Mouse (Mus musculus) embryonic stem cell, embryonic (primary cell): Measurements from ENCODE around the gene Rilp.

Source experiments
- CTCF ChIA-PET, 4 experiments: fragments of 300-600 bp in 2 of 4; fragments of 350-600 bp in 2 of 4; sonication (Branson Sonifier 250); formaldehyde crosslinking; loops; one replicate each; lab custom pipeline; 2022; ENCODE audit warnings: inconsistent platforms in 2 of 4; lab: Charles Lee
- POLR2A ChIA-PET, 4 experiments: fragments of 300-600 bp in 2 of 4; fragments of 350-600 bp in 2 of 4; sonication (Branson Sonifier 250); formaldehyde crosslinking; loops; one replicate each; lab custom pipeline; 2022; ENCODE audit warnings: antibody characterized with exemption in 4 of 4, inconsistent platforms in 1 of 4; lab: Charles Lee

The Rilp gene

GRCm38 (mm10) chr11:75509741-75510626 is at the start of gene Rilp:
Gene Rilp (plus strand): TSS chr11:75510094.
- CTCF ChIA-PET: interaction anchor here (0.5 to 2.9 kb wide), 93 partner anchors 9 to 855 kb away, joined by 3 to 37 read pairs (median 5); partner anchors contain the start of genes Prpf8 (in 3 of the 4), Slc43a2 (in 3 of the 4), Tlcd2 (in 3 of the 4) and Hic1 (in 2 of the 4)
- POLR2A ChIA-PET: interaction anchor here (0.5 to 7.5 kb wide), 96 partner anchors 8 to 678 kb away, joined by 3 to 90 read pairs (median 5); partner anchors contain the start of genes Prpf8 (in 4 of the 4), Tlcd2 (in 4 of the 4), Pitpna (in 3 of the 4) and Slc43a2 (in 3 of the 4)

DNA sequence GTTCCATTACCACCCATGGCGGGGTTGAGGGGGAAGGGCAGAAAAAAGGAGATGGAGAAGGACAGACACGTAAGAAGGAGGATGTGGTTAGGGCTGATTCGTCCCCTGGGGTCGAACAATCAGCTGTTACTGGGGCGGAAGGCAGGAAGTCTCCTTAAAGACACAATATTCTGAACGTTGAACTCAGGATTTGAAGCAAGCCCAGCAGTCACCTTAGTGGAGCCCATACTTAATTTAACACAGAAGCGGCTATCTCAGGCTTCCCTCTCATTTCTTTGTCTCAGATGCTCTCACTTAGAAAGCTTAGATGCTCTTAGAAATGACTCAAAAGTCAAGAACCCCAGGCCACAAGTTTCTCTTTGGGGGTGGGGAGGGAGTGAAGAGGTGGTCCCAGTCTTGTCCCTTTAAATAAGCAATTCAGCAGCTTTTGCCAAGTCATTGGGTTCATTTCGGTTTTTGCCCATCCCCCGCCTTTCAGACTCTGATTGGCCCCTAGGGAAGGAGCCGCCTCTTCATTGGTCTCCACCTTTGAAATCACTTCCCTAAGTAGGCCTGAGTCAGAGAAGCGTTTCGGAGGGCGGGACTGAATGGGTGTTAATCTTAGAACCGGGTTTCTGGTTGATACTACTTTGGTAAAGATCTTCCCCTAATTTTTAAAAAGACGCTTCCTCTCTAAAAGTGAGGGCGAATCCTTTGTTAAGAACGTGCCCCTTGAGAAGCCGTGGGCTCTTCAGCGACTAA is 49.6 kb upstream of the Rilp start:
- CTCF ChIA-PET: interaction anchor here in 3 of 4 experiments (0.5 to 1.7 kb wide), 11 partner anchors 34 to 946 kb away, joined by 3 to 8 read pairs (median 3); partner anchors contain the start of genes Rilp (in 2 of the 3) and Timm22 (in 1 of the 3)
- POLR2A ChIA-PET: interaction anchor here (0.6 to 9.9 kb wide), 112 partner anchors 8 to 631 kb away, joined by 3 to 130 read pairs (median 6); partner anchors contain the start of genes Prpf8 (in 4 of the 4), Rilp (in 4 of the 4), Slc43a2 (in 3 of the 4) and Ywhae (in 3 of the 4)

- CTCF ChIA-PET: interaction anchor here (0.5 to 3.0 kb wide), 24 partner anchors 23 to 945 kb away, joined by 3 to 21 read pairs (median 3); partner anchors contain the start of genes Rilp (in 2 of the 4), Hic1 (in 1 of the 4), Prpf8 (in 1 of the 4) and Scarf1 (in 1 of the 4)
- POLR2A ChIA-PET: interaction anchor here (0.5 to 9.9 kb wide), 212 partner anchors 8 to 826 kb away, joined by 3 to 130 read pairs (median 5); partner anchors contain the start of genes Prpf8 (in 4 of the 4), Rilp (in 4 of the 4), Inpp5k (in 3 of the 4) and Slc43a2 (in 3 of the 4)
Observed at GRCm38 (mm10) chr11:75460844-75461742, 48.8 kb upstream of the Rilp start, which contains the start of gene Tlcd2. Gene Tlcd2 (plus strand): TSS chr11:75461715.

DNA sequence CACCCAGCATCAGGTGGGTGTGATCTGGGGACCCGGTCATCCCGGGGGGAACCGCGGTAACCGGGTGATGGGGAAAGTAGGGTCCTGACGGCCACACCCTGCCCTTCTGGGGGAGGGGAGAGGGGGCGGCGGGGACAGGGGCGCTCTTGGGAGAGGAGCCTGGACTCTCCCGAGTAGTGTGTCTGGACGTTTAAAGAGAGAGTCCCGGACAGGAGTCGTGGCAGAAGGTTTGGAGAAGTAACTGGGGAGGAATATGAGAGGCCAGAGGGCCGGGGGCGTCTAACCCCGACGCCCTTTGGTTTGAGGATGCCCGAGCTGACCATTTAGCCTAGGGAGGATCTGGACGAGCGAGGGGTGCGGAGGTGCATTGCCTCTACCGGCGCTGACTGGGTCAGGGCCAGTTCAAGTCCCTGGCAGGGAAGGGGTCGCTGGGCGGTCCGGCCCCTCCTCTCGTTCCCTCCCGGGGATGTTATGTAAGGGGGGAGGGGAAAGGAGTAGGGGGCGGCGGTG is 48.1 kb upstream of the Rilp start:
- POLR2A ChIA-PET: interaction anchor here (0.5 to 9.9 kb wide), 171 partner anchors 7 to 825 kb away, joined by 3 to 130 read pairs (median 6); partner anchors contain the start of genes Prpf8 (in 4 of the 4), Rilp (in 4 of the 4), Inpp5k (in 3 of the 4) and Slc43a2 (in 3 of the 4)
- CTCF ChIA-PET: interaction anchor here in 3 of 4 experiments (0.5 to 3.0 kb wide), 17 partner anchors 23 to 945 kb away, joined by 3 to 21 read pairs (median 3); partner anchors contain the start of genes Rilp (in 2 of the 3), Hic1 (in 1 of the 3), Prpf8 (in 1 of the 3) and Scarf1 (in 1 of the 3)

- ChIA-PET CTCF (interaction anchor here in 2 of 4 experiments (1.2 to 3.0 kb wide), 3 partner anchors 24 to 48 kb away, joined by 4 to 21 read pairs (median 4); partner anchors contain the start of genes Prpf8 (in 1 of the 2) and Rilp (in 1 of the 2)), POLR2A (interaction anchor here in 3 of 4 experiments (0.5 to 9.9 kb wide), 43 partner anchors 8 to 630 kb away, joined by 3 to 130 read pairs (median 8); partner anchors contain the start of genes Prpf8 (in 3 of the 3), Rilp (in 3 of the 3), Wdr81 (in 3 of the 3) and Dph1 (in 2 of the 3))
Observed at GRCm38 (mm10) chr11:75462253-75462783, 47.6 kb upstream of the Rilp start.

DNA sequence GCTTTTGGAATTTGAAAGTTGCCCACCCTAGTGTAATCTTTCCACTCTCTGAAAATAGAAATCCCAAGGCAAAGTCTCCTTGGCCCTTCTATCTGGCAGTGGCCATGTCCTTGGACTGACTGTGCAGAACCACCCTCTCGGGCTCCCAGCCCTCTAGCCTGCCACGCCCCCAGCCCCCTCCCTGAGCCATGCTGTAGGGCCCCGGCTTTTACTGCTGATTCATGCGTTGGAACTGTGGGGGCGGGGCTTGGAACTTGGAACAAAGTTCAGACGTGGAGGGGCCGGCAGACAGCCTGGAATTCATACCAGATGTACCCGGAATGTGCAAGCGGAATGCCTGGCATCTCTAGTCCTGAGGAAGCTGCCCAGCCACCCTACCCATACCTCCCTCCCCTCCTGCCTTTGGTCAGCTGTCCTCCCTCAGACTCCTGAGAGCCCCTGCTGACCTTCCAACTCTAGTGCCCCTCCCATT is 47.0 kb upstream of the Rilp start:
- ChIA-PET POLR2A (interaction anchor here in 3 of 4 experiments (0.5 to 9.9 kb wide), 24 partner anchors 9 to 454 kb away, joined by 3 to 130 read pairs (median 4); partner anchors contain the start of genes Rilp (in 3 of the 3), Wdr81 (in 3 of the 3), Prpf8 (in 2 of the 3) and Dph1 (in 1 of the 3)), CTCF (interaction anchor here in 3 of 4 experiments (0.7 to 3.0 kb wide), 3 partner anchors 48 to 60 kb away, joined by 4 to 21 read pairs (median 5); partner anchors contain the start of gene Rilp (in 1 of the 3))

GRCm38 (mm10) chr11:75463624-75464023 is 46.3 kb upstream of the Rilp start:
- ChIA-PET CTCF (interaction anchor here in 3 of 4 experiments (0.7 to 3.0 kb wide), 3 partner anchors 47 to 61 kb away, joined by 4 to 21 read pairs (median 5); partner anchors contain the start of gene Rilp (in 1 of the 3)), POLR2A (interaction anchor here in 3 of 4 experiments (0.5 to 9.9 kb wide), 21 partner anchors 8 to 270 kb away, joined by 3 to 130 read pairs (median 4); partner anchors contain the start of genes Rilp (in 3 of the 3), Wdr81 (in 3 of the 3), Prpf8 (in 2 of the 3) and Rtn4rl1 (in 1 of the 3))

DNA sequence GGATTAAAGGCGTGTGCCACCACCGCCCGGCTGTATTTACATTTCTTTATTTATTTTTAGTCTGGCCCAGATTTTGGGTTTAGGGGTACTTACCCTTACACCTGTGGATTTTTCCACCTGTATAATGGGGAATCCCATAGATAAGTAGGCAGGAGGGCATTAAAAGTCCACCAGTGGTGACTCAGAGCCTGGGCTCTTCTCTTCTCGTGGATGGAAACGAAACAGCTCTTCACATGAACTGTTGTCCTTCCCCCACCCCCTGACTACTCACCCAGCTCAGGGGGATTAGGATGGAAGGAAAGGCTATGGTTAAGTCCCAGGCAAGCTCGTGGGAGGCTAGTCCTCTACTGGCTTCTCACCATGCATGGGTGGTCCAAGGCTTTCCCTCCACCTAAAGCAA is 45.5 kb upstream of the Rilp start:
- CTCF ChIA-PET: interaction anchor here in 1 of 4 experiments (0.6 to 0.9 kb wide), 2 partner anchors 46 to 316 kb away, joined by 3 read pairs; partner anchors contain the start of gene Rilp
- POLR2A ChIA-PET: interaction anchor here in 3 of 4 experiments (0.6 to 9.9 kb wide), 11 partner anchors 13 to 223 kb away, joined by 3 to 130 read pairs (median 3); partner anchors contain the start of genes Prpf8 (in 2 of the 3), Wdr81 (in 2 of the 3) and Rilp (in 1 of the 3)

GRCm38 (mm10) chr11:75465051-75465450 is 44.8 kb upstream of the Rilp start:
- POLR2A ChIA-PET: interaction anchor here in 3 of 4 experiments (0.8 to 9.9 kb wide), 8 partner anchors 13 to 45 kb away, joined by 3 to 130 read pairs (median 13); partner anchors contain the start of genes Prpf8 (in 3 of the 3), Wdr81 (in 2 of the 3) and Rilp (in 1 of the 3)
- CTCF ChIA-PET: interaction anchor here in 1 of 4 experiments (0.6 to 0.9 kb wide), 2 partner anchors 45 to 316 kb away, joined by 3 read pairs; partner anchors contain the start of gene Rilp

DNA sequence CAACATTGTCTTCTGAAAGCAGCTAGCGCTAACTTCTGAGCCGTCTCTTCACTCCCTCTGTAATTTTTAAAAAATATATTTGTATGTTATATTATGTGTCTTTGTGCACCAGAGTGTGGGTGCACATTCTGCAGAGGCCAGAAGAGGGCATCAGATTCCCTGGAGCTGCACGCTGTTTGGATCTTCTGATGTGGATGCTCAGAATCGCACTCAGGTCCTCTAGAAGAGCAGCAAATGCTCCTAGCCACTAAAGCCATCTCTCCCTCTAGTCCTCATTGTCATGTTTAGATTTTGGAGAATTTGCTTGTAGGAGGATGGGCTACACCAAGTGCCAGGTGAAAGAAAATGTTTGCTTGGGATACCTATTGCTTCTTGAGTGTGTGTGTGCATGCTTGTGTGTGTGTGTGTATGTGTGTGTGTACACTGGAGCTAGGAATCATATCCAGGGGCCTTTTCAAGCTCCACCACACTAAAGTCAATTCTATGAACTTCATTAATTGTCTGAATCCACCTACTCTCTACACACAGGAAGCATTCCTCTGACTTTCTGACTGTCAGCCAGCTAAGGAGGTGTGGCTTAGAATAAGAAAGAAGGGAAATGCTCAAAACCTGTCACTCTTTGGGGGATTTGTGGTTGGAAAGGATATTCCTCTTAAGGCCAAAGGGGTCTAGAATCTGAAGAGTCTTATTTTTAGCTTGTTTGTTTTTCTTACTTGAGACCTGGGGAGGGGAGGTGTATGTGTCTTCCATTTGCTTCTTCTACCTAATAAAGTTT is 43.0 kb upstream of the Rilp start:
- POLR2A ChIA-PET: interaction anchor here in 3 of 4 experiments (0.5 to 9.9 kb wide), 20 partner anchors 11 to 799 kb away, joined by 3 to 130 read pairs (median 4); partner anchors contain the start of genes Rilp (in 3 of the 3), Prpf8 (in 2 of the 3), Wdr81 (in 2 of the 3) and Slc43a2 (in 1 of the 3)
- CTCF ChIA-PET: interaction anchor here in 3 of 4 experiments (0.6 to 2.1 kb wide), 8 partner anchors 12 to 302 kb away, joined by 3 to 7 read pairs (median 4); partner anchors contain the start of gene Wdr81 (in 1 of the 3)

- ChIA-PET POLR2A (interaction anchor here in 3 of 4 experiments (0.5 to 9.9 kb wide), 29 partner anchors 7 to 800 kb away, joined by 3 to 130 read pairs (median 5); partner anchors contain the start of genes Rilp (in 3 of the 3), Wdr81 (in 3 of the 3), Prpf8 (in 2 of the 3) and Slc43a2 (in 1 of the 3)), CTCF (interaction anchor here in 2 of 4 experiments (0.5 to 2.2 kb wide), 9 partner anchors 13 to 1096 kb away, joined by 3 to 7 read pairs (median 3); partner anchors contain the start of gene Wdr81 (in 1 of the 2))
Observed at GRCm38 (mm10) chr11:75467512-75468215, 42.2 kb upstream of the Rilp start.

- ChIA-PET CTCF (interaction anchor here in 2 of 4 experiments (0.5 to 2.2 kb wide), 4 partner anchors 14 to 88 kb away, joined by 3 to 7 read pairs (median 5); partner anchors contain the start of gene Wdr81 (in 1 of the 2)), POLR2A (interaction anchor here in 3 of 4 experiments (0.7 to 4.5 kb wide), 21 partner anchors 7 to 204 kb away, joined by 3 to 23 read pairs (median 5); partner anchors contain the start of genes Rilp (in 3 of the 3), Prpf8 (in 2 of the 3), Tlcd2 (in 2 of the 3) and Wdr81 (in 2 of the 3))
Observed at GRCm38 (mm10) chr11:75468410-75468809, 41.5 kb upstream of the Rilp start.
